Mouse (Mus musculus) cerebellum, adult 2 months (tissue): ENCODE results near the gene Sema4d.

Experiments used
- CTCF ChIP-seq: fragments of 200-500 bp; IDR thresholded peaks from 2 replicates; pipeline ENCODE4 v1.5.1; 2011; ENCODE audit warnings: low read depth, mild to moderate bottlenecking, control low read depth, low read length, moderate library complexity, borderline replicate concordance; ENCODE audit not compliant: insufficient read depth
- POLR2A ChIP-seq: fragments of 200-500 bp; IDR thresholded peaks from 2 replicates; pipeline ENCODE4 v1.6.1; 2011; ENCODE audit warnings: low read length, control low read depth, borderline replicate concordance; ENCODE audit not compliant: insufficient read depth

GRCm38 (mm10) chr13:51648237-51648636 is 145.3 kb downstream of the Sema4d start:
- TF ChIP-seq POLR2A (no peak), CTCF (no peak)
